Mouse (Mus musculus): ENCODE measurements around the gene Rela.

Gene Rela

GRCm38 (mm10) chr19:5636571-5637041, 677 bp upstream of the Rela start:
- DNase-seq: peak; percentile 52 to 54

- no peak for DNase-seq
Observed at GRCm38 (mm10) chr19:5638416-5639005, 1.2 kb downstream of the Rela start.

GRCm38 (mm10) chr19:5640339-5640738, 3.1 kb downstream of the Rela start:
- peak; percentile 40 to 46 for DNase-seq

- no peak for DNase-seq
Observed at GRCm38 (mm10) chr19:5641021-5641420, 3.7 kb downstream of the Rela start.

GRCm38 (mm10) chr19:5641641-5642040, 4.4 kb downstream of the Rela start:
- no peak for DNase-seq

- no peak for DNase-seq
Observed at GRCm38 (mm10) chr19:5645280-5645679, 8.0 kb downstream of the Rela start.

GRCm38 (mm10) chr19:5646731-5647330, 9.5 kb downstream of the Rela start:
- no peak for DNase-seq

GRCm38 (mm10) chr19:5647791-5648190, 10.5 kb downstream of the Rela start:
- DNase-seq: no peak

GRCm38 (mm10) chr19:5648401-5649297, 11.4 kb downstream of the Rela start:
- DNase-seq: peak; percentile 81 to 84

GRCm38 (mm10) chr19:5649298-5649741, 12.0 kb downstream of the Rela start:
- DNase-seq: peak; percentile 49 to 58

- DNase-seq: no peak
Observed at GRCm38 (mm10) chr19:5651502-5652274, 14.4 kb downstream of the Rela start.

GRCm38 (mm10) chr19:5652570-5652969, 15.3 kb downstream of the Rela start:
- DNase-seq: no peak

- DNase-seq: peak in 1 of 2 experiments; percentile 50
Observed at GRCm38 (mm10) chr19:5653969-5654719, 16.9 kb downstream of the Rela start.

- DNase-seq: no peak
Observed at GRCm38 (mm10) chr19:5654720-5655298, 17.5 kb downstream of the Rela start.

- peak; percentile 57 to 69 for DNase-seq
Observed at GRCm38 (mm10) chr19:5660942-5661751, 23.9 kb downstream of the Rela start.

GRCm38 (mm10) chr19:5662310-5662709, 25.0 kb downstream of the Rela start:
- DNase-seq: no peak

- peak; percentile 95 to 97 for DNase-seq
Observed at GRCm38 (mm10) chr19:5662981-5663913, 26.0 kb downstream of the Rela start, which contains the start of gene Sipa1. Sipa1 (minus strand) TSS chr19:5663707.

- no peak for DNase-seq
Observed at GRCm38 (mm10) chr19:5664669-5665257, 27.5 kb downstream of the Rela start.

GRCm38 (mm10) chr19:5665465-5665864, 28.2 kb downstream of the Rela start:
- no peak for DNase-seq

Data from kidney, postnatal 36 days (tissue).